Mouse (Mus musculus): ENCODE measurements around the gene Adam33. TPM values are rescaled to one million over a fixed set of nuclear protein-coding genes. Genes with fewer than 3 reads are reported as not detected.
"Not testable (repeated sequence)": the region's sequence is repeated elsewhere in the genome, so short reads cannot be mapped to it uniquely, and the experiment has no call there.

The Adam33 gene
- polyA plus RNA-seq (2016; fragmentation: Nextera tagmentation; extraction: Ambion mirVana): 0.29 and 0.55 TPM in 2 replicates

DNA sequence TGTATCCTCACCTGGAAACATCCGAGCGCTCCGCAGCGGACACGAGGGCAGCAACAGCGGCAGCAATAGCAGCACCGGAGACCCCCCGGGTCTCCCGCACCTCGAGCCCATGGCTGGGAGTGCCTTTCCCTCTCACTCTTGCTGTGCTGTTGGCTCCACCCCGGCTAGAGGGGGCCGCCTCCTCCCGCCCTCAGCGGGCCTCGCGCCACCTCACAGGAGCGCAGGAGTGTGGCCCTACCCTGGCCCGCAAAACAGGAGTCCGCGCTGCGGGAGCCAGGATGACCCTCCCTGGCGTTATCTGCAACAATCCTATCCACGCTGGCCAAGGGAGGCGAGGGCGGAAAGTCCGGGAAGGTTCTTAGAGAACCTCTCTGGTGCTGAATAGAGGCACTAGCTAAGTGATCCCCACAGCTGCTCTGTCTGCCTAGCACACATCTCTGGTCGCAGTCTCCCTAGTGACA, at the start of gene Adam33:
Adam33 (minus strand) TSS at position 411 of the 461 bp plus-strand sequence.
- WGBS: 4% methylated on average over 22 of the region's 27 CpGs
- Histone ChIP-seq H3K9me3 (no peaks in the 10 kb centered on the region), H3K27me3 (ENCODE audit: insufficient read depth, poor library complexity, severe bottlenecking) (peaks cover 58% of the 10 kb centered on the region), H3K36me3 (no peaks in the 10 kb centered on the region), H3K4me3 (peak within 1 kb of the TSS; percentile 39), H3K27ac (no peak within 1 kb of the TSS), H3K4me1 (replicated peaks) (peaks cover 29% of the 10 kb centered on the region)
- no peak for DNase-seq (ENCODE audit: low spot score)

DNA sequence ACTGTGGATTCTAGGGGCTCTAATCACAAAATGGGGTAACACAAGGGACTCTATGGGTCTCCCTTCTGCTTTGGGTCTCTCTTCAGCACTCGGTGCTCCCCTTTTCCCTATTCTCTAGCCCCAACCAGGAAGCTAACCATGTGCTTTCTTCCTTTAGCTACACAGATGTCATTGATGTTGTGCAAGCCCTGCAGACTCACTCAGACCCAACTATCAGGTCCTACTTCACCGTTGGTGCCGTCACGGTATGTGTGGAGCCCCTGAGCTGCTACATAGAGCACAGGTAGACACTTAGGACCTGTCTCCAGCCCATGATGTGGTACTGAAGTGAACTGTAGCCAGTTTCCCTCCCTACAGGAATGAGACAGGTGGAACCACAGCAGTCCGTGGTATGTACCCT, 42.4 kb upstream of the Adam33 start:
- no peak overlapping the region for H3K4me3 ChIP-seq
- no peaks in the 10 kb centered on the region for H3K9me3 ChIP-seq
- H3K36me3 ChIP-seq: no peaks in the 10 kb centered on the region
- no peaks in the 10 kb centered on the region for H3K4me1 ChIP-seq (replicated peaks)
- no peak overlapping the region for H3K27ac ChIP-seq
- 92% methylated on average over 5 of the region's 5 CpGs for WGBS
- DNase-seq (ENCODE audit: low spot score): no peak
- H3K27me3 ChIP-seq (ENCODE audit: insufficient read depth, poor library complexity, severe bottlenecking): no peaks in the 10 kb centered on the region

DNA sequence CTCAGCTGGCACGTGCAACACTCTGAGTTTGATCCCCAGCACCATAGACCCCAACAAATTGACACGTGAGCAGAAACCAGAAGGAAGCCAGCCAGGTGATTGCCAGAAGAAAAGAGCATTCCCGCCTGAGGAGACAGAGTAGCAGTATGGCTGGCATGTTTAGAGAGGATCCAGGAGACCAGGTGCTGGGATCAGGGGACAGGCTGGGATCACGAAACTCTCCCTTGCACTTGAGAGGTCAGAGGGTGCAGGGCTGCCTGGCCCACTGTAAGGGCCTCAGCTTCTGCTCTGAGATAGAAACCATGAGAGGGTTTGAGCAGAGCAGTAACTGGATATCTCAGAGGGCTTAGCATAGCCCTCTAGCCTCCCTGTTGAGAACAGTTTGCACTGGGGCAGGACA, 41.4 kb upstream of the Adam33 start:
- not testable (repeated sequence) for H3K27ac ChIP-seq; H3K36me3 ChIP-seq; H3K27me3 ChIP-seq (ENCODE audit: insufficient read depth, poor library complexity, severe bottlenecking); H3K4me1 ChIP-seq (replicated peaks); H3K9me3 ChIP-seq; H3K4me3 ChIP-seq; DNase-seq (ENCODE audit: low spot score)
- 65% methylated on average over 4 of the region's 4 CpGs for WGBS

DNA sequence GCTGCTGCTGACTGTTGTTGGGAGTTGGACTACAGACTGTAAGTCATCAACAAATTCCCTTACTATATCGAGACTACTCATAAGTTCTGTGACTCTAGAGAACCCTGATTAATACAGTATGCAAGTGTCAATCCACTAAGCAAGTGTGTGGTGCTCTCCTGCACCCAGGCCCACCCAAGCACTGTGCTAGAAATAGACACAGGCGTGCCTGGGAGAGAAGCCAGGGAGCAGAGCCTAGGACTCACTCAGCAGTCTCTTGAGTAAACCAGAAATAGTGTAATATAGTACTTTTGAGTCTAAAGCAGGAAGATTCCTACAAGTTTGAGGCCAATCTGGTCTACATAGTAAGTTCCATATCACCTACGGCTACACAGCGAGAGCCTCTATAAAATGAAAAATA, 40.4 kb upstream of the Adam33 start:
- 90% methylated on average over 4 of the region's 4 CpGs for WGBS
- Histone ChIP-seq H3K27ac (no peak overlapping the region), H3K4me1 (replicated peaks) (no peaks in the 10 kb centered on the region), H3K9me3 (no peaks in the 10 kb centered on the region), H3K27me3 (ENCODE audit: insufficient read depth, poor library complexity, severe bottlenecking) (no peaks in the 10 kb centered on the region), H3K4me3 (no peak overlapping the region), H3K36me3 (no peaks in the 10 kb centered on the region)
- DNase-seq (ENCODE audit: low spot score): no peak

DNA sequence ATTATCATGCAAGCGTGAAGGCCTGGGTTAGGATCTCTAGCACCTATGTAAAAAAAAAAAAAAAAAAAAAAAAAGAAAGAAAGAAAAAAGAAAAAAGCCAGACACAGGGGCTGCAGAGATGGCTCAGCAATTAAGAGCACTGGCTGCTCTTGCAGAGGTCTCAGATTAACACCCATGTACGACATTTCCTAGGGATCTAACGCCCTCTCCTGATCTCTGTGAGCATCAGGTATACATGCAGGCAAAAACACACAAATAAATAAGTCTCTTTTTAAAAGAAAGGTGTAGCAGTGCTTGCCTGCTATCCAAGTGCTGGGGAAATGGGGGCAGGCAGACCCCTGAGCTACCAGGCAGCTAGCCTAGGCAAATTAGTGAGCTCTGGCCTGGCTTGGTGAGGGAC, 37.9 kb upstream of the Adam33 start:
- H3K4me1 ChIP-seq (replicated peaks): peaks cover 16% of the 10 kb centered on the region
- no peaks in the 10 kb centered on the region for H3K27me3 ChIP-seq (ENCODE audit: insufficient read depth, poor library complexity, severe bottlenecking)
- H3K9me3 ChIP-seq: no peaks in the 10 kb centered on the region
- no peak for DNase-seq (ENCODE audit: low spot score)
- no peak overlapping the region for H3K4me3 ChIP-seq
- H3K36me3 ChIP-seq: no peaks in the 10 kb centered on the region
- H3K27ac ChIP-seq: no peak overlapping the region
- 51% methylated on average over 3 of the region's 3 CpGs for WGBS

DNA sequence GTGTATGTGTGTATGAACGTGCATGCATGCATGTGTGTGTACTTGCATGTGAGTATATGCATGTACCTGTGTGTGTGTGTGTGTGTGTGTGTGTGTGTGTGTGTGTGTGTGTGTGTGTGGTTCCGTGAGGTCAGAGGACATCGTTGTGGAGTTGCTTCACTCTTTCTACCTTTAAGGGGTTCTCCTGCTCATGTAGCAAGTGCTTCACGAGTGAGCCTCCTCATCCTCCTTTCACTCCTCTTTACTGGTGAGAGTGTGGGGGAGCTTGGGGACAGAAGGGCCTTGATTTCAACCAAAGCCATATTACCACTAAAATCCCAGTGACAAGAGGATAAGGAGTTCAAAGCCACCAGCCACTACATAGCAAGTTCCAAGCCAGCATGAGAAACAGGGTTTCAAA, 33.5 kb upstream of the Adam33 start:
- Histone ChIP-seq H3K27ac (peak overlapping the region; percentile 86), H3K4me3 (no peak overlapping the region), H3K36me3 (no peaks in the 10 kb centered on the region), H3K9me3 (no peaks in the 10 kb centered on the region), H3K27me3 (ENCODE audit: insufficient read depth, poor library complexity, severe bottlenecking) (no peaks in the 10 kb centered on the region), H3K4me1 (replicated peaks) (peaks cover 25% of the 10 kb centered on the region)
- DNase-seq (ENCODE audit: low spot score): no peak
- 85% methylated on average over 4 of the region's 4 CpGs for WGBS

DNA sequence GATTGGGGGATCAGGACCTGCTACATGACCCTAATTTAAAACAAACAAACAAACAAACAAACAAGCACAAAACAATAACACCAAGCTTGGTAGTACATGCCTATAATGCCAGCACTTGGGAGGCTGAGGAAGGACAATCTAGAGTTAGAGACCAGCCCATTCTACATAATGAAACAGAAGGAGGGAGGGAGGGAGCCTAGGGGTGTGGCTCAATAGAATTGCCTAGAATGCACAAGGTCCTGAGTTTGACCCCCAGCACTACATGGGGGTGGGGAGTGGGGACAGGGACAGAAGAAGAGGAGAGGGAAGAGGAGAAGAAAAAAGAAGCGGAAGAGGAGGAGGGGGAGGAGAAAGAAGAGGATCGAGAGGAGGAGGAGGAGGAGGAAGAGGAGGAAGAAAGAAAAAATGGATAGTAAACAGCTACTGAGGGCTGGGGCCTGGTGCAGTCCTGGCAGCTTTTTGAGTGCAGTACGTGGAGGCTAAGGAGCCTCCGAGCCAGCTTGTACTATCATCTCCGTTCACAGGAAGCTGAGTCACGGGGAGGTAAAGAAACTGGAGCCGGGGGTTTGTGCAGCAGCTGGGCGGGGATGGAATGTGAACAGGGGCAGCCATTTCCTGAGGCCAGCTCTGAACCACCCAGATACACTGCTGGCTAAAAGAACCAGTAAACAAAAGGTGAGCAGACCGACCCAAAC, 32.6 kb upstream of the Adam33 start:
- peak overlapping the region; percentile 86 for H3K27ac ChIP-seq
- no peaks in the 10 kb centered on the region for H3K27me3 ChIP-seq (ENCODE audit: insufficient read depth, poor library complexity, severe bottlenecking)
- peak; percentile 58 for DNase-seq (ENCODE audit: low spot score)
- WGBS: 10% methylated on average over 9 of the region's 9 CpGs
- peaks cover 25% of the 10 kb centered on the region for H3K4me1 ChIP-seq (replicated peaks)
- peak overlapping the region; percentile 23 for H3K4me3 ChIP-seq
- H3K36me3 ChIP-seq: no peaks in the 10 kb centered on the region
- no peaks in the 10 kb centered on the region for H3K9me3 ChIP-seq

DNA sequence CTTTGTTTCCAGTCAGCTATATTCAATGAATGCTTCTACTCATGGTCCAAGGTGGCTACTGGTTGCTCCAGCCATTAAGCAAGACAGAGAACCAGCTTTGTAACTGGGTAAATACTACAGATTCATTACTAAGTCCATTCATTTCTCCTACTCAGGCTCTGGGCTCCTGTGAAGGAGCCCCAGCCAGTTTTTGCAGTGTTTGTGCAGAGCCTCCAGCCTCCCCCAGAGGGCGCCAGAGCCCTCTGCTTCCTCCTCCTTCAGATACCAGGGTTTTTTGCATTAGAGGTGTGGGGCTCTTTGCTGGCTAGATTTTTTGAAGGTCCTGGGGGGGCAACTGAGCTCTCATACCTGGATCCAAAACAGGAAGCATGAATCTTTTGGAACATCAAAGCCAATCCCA, 31.2 kb upstream of the Adam33 start:
- Histone ChIP-seq H3K27me3 (ENCODE audit: insufficient read depth, poor library complexity, severe bottlenecking) (no peaks in the 10 kb centered on the region), H3K36me3 (no peaks in the 10 kb centered on the region), H3K4me3 (no peak overlapping the region), H3K4me1 (replicated peaks) (peaks cover 25% of the 10 kb centered on the region), H3K27ac (no peak overlapping the region), H3K9me3 (no peaks in the 10 kb centered on the region)
- DNase-seq (ENCODE audit: low spot score): peak; percentile 78
- 0% methylated on average over 1 of the region's 1 CpGs for WGBS

DNA sequence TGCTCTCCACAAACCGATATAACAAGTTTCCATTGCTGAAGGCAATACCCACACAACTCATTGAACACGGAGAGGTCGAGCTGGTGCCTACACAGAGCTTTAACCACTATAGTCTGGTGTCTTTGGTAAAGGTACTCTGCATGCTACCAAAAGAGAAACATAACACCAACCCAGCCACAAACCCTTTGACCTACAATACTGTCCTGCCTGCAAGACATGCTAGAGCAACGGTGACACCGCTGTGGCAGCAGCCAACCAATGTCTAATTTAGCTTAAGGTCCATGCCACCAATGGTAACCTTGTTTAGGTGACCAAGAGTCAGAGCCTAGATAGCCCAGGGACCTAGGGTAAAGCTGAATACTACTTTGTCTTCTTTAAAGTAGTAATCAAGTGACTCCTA, 30.0 kb upstream of the Adam33 start:
- WGBS: 91% methylated on average over 5 of the region's 5 CpGs
- H3K4me1 ChIP-seq (replicated peaks): peaks cover 25% of the 10 kb centered on the region
- no peak overlapping the region for H3K27ac ChIP-seq

DNA sequence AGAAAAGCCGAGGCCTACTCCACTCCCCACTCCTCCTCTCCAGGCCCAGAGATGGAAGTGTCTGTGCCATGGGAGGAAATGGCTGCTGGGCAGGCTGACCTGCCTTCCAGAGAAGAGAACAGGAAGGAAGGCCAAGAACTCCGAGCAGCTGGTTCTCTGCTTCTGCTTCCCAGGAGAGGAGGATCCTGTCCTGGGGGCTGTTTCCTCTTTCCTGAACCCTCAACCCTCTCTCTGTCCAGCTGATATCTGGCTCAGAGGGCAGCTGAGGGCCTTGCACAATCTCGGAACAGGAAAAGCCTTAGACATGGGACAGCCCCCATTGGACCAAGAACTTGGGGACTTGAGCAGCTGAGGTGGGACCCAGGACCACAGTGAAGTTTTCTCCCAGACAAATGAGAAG, 27.2 kb upstream of the Adam33 start:
- peaks cover 6% of the 10 kb centered on the region for H3K4me1 ChIP-seq (replicated peaks)
- H3K36me3 ChIP-seq: no peaks in the 10 kb centered on the region
- no peak overlapping the region for H3K4me3 ChIP-seq
- no peaks in the 10 kb centered on the region for H3K9me3 ChIP-seq
- 83% methylated on average over 3 of the region's 3 CpGs for whole genome bisulfite sequencing
- H3K27me3 ChIP-seq (ENCODE audit: insufficient read depth, poor library complexity, severe bottlenecking): no peaks in the 10 kb centered on the region
- DNase-seq (ENCODE audit: low spot score): no peak
- no peak overlapping the region for H3K27ac ChIP-seq

More for the DNA sequence above, 30.0 kb upstream of the Adam33 start:
- Histone ChIP-seq H3K4me3 (no peak overlapping the region), H3K9me3 (no peaks in the 10 kb centered on the region), H3K27me3 (ENCODE audit: insufficient read depth, poor library complexity, severe bottlenecking) (no peaks in the 10 kb centered on the region), H3K36me3 (no peaks in the 10 kb centered on the region)
- DNase-seq (ENCODE audit: low spot score): no peak

DNA sequence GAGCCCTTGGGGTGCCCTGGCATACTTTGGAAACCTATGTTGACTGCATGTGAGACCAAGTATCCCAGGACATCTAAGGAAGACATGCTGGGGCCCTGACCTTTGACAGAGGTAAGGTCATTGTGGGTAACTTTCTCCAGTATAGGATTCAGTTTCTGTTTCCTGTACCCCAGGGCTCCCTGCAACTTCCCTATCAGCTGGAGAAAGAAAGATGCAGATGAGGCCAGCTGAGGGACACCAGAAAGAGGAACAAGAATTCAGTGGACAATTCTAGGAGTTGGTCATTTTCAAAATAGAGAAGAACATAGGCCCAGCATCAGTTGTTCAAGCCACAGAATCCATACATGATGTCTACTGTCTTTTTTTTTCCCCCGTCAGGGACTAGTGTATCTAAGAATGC, 26.0 kb upstream of the Adam33 start:
- Histone ChIP-seq H3K4me3 (no peak overlapping the region), H3K27me3 (ENCODE audit: insufficient read depth, poor library complexity, severe bottlenecking) (no peaks in the 10 kb centered on the region), H3K4me1 (replicated peaks) (peaks cover 16% of the 10 kb centered on the region), H3K9me3 (no peaks in the 10 kb centered on the region), H3K36me3 (no peaks in the 10 kb centered on the region), H3K27ac (no peak overlapping the region)
- DNase-seq (ENCODE audit: low spot score): no peak
- WGBS: 77% methylated on average over 1 of the region's 1 CpGs

DNA sequence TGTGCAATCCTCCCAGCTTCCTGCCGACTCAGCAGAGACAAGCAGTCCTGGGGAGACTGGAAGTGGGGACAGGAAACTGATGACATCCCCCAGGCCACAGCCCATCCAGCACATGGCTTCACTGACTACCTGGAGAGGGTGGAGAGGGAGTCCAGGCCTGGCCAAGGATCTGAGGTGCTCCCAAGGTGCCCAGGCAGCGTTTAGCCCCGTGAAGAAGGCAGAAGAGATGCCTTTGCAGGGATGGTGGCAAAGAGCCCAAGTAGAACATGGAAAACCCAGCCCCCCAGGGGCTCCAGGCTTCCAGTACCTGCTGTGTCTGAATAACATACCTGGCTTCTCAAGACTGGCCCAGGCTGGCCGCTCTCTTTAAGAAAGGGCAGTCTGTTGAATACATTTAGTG, 25.0 kb upstream of the Adam33 start:
- no peak overlapping the region for H3K27ac ChIP-seq
- DNase-seq (ENCODE audit: low spot score): no peak
- WGBS: 83% methylated on average over 4 of the region's 4 CpGs
- peaks cover 17% of the 10 kb centered on the region for H3K4me1 ChIP-seq (replicated peaks)
- no peaks in the 10 kb centered on the region for H3K27me3 ChIP-seq (ENCODE audit: insufficient read depth, poor library complexity, severe bottlenecking)
- no peaks in the 10 kb centered on the region for H3K9me3 ChIP-seq
- no peak overlapping the region for H3K4me3 ChIP-seq
- no peaks in the 10 kb centered on the region for H3K36me3 ChIP-seq

DNA sequence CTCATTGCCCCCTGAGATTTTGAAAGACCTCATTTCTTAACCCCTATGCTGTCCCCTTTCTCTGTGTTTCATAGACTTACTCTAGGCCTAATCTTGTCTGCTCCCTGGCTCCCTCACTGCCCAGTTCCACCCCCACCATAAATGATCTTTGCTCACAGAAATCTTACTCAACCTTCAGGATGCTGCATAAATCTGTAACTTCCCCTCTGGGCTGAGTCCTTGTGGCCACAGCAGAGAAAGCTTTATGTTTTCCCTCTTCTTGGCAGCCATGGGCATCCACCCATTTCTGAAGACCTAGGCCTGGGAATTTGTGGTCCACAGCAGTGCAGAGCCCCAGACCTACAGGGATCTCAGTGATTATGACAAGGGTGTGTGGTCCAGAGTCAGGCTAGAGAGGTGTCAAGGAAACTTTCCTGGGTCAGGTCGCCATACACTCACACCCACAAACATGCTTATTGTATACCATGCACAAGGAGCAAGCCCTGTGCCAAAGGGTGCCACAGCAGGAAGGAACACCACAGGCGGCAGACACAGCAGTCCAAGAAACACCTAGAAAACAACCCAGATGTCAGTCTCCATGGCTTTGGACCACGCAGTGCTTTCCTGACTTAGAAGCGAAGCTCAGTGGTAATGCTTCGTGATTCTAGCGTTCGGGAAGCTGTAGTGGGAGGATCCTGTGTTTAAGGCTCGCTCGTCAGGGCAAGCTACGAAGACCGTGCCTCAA, 23.2 kb upstream of the Adam33 start, which contains the start of gene Siglec1:
Siglec1 (minus strand) TSS at position 99 of the 724 bp plus-strand sequence.
- 87% methylated on average over 11 of the region's 11 CpGs for WGBS
- Histone ChIP-seq H3K4me3 (no peak within 1 kb of the TSS), H3K27ac (no peak within 1 kb of the TSS), H3K27me3 (ENCODE audit: insufficient read depth, poor library complexity, severe bottlenecking) (no peaks in the 10 kb centered on the region), H3K4me1 (replicated peaks) (peaks cover 17% of the 10 kb centered on the region), H3K36me3 (no peaks in the 10 kb centered on the region), H3K9me3 (no peaks in the 10 kb centered on the region)
- DNase-seq (ENCODE audit: low spot score): no peak
